Mouse (Mus musculus) small intestine, adult 2 months (tissue): Measurements from ENCODE around the gene Rgcc. TPM values are rescaled to one million over a fixed set of nuclear protein-coding genes. Genes with fewer than 3 reads are reported as not detected.

Source experiments
- H3K27ac ChIP-seq: fragments of 200-500 bp; 2 replicates; pipeline ENCODE4 v1.5.1; 2012; ENCODE audit warnings: low read depth, low read length, control low read depth, inconsistent platforms; ENCODE audit not compliant: insufficient read depth
- H3K27me3 ChIP-seq: fragments of 200-500 bp; 2 replicates; pipeline ENCODE4 v1.6.1; 2012; ENCODE audit warnings: mild to moderate bottlenecking, moderate library complexity, low read length, inconsistent platforms; ENCODE audit not compliant: control insufficient read depth, insufficient read depth
- H3K36me3 ChIP-seq: fragments of 200-500 bp; 2 replicates; pipeline ENCODE4 v1.6.1; 2012; ENCODE audit warnings: mild to moderate bottlenecking, low read length, control low read depth, inconsistent platforms; ENCODE audit not compliant: control insufficient read depth, insufficient read depth
- H3K4me1 ChIP-seq: fragments of 200-500 bp; 2 replicates; pipeline ENCODE4 v1.6.1; 2012; ENCODE audit warnings: low read length, inconsistent platforms, mixed read lengths; ENCODE audit not compliant: control insufficient read depth, insufficient read depth, insufficient read length
- H3K4me3 ChIP-seq: fragments of 200-500 bp; 2 replicates; pipeline ENCODE4 v1.5.1; 2012; ENCODE audit warnings: low read depth, mild to moderate bottlenecking, control low read depth, inconsistent platforms, low read length, moderate library complexity
- CTCF ChIP-seq: fragments of 200-500 bp; IDR thresholded peaks from 2 replicates; pipeline ENCODE4 v1.5.1; 2012; ENCODE audit warnings: low read depth, mild to moderate bottlenecking, control low read depth, inconsistent platforms, low read length, moderate library complexity, mixed read lengths; ENCODE audit not compliant: insufficient replicate concordance, insufficient read length; ENCODE audit errors: extremely low read depth
- POLR2A ChIP-seq: fragments of 200-500 bp; IDR thresholded peaks from 2 replicates; pipeline ENCODE4 v1.6.1; 2012; ENCODE audit warnings: low read depth, mild to moderate bottlenecking, control low read depth, inconsistent platforms, low read length, moderate library complexity
- WGBS: fragments of 180-500 bp; shearing (Covaris S2); methylation state at CpG from one replicate; pipeline ENCODE4 v1.1.7; 2018; 5-methylcytosine and 5-hydroxymethylcytosine counted together
- polyA plus RNA-seq: library from polyadenylated mRNA; depleted of rRNA; stranded (reverse); fragments of >200 nt; gene quantifications from 2 replicates; pipeline ENCODE4 v1.2.3, GENCODE M21; 2012

Gene Rgcc
- polyA plus RNA-seq, 1 experiment: 42.1 TPM

GRCm38 (mm10) chr14:79294051-79294814 lies 7.2 kb downstream of the Rgcc start:
- no peaks in the 10 kb centered on the region; the same call in 1 of the 2 replicates for H3K36me3 ChIP-seq
- H3K4me1 ChIP-seq: peaks cover 3% of the 10 kb centered on the region; the same call in 1 of the 2 replicates
- WGBS: 78% methylated on average over 8 of the region's 8 CpGs

GRCm38 (mm10) chr14:79293119-79293780 lies 8.2 kb downstream of the Rgcc start:
- no peak for TF ChIP-seq CTCF
- H3K4me1 ChIP-seq: peaks cover 3% of the 10 kb centered on the region; the same call in 1 of the 2 replicates
- H3K4me3 ChIP-seq: no peak overlapping the region
- WGBS: 61% methylated on average over 14 of the region's 16 CpGs
- no peak overlapping the region for H3K27ac ChIP-seq
- H3K27me3 ChIP-seq: no peaks in the 10 kb centered on the region
- H3K36me3 ChIP-seq: no peaks in the 10 kb centered on the region; the same call in 1 of the 2 replicates

More at GRCm38 (mm10) chr14:79294051-79294814, 7.2 kb downstream of the Rgcc start:
- Histone ChIP-seq H3K27me3 (no peaks in the 10 kb centered on the region), H3K27ac (no peak overlapping the region), H3K4me3 (no peak overlapping the region)
- TF ChIP-seq CTCF (no peak), POLR2A (no peak)

- 97% methylated on average over 4 of the region's 4 CpGs for WGBS
- no peak overlapping the region for H3K27ac ChIP-seq
- no peak overlapping the region for H3K4me3 ChIP-seq
- H3K36me3 ChIP-seq: no peaks in the 10 kb centered on the region; the same call in 1 of the 2 replicates
- no peak for TF ChIP-seq CTCF
- TF ChIP-seq POLR2A: no peak
- H3K27me3 ChIP-seq: no peaks in the 10 kb centered on the region
- H3K4me1 ChIP-seq: peaks cover 3% of the 10 kb centered on the region; the same call in 1 of the 2 replicates
Observed at GRCm38 (mm10) chr14:79291629-79292028, 9.8 kb downstream of the Rgcc start.

GRCm38 (mm10) chr14:79290683-79291425 lies 10.6 kb downstream of the Rgcc start:
- no peaks in the 10 kb centered on the region for H3K27me3 ChIP-seq
- no peak overlapping the region for H3K4me3 ChIP-seq
- H3K4me1 ChIP-seq: peaks cover 3% of the 10 kb centered on the region; the same call in 1 of the 2 replicates
- WGBS: 77% methylated on average over 15 of the region's 15 CpGs
- no peak overlapping the region for H3K27ac ChIP-seq
- H3K36me3 ChIP-seq: no peaks in the 10 kb centered on the region; the same call in 1 of the 2 replicates
- TF ChIP-seq POLR2A (no peak), CTCF (no peak)

GRCm38 (mm10) chr14:79289909-79290308 lies 11.5 kb downstream of the Rgcc start:
- Histone ChIP-seq H3K4me1 (peaks cover 3% of the 10 kb centered on the region; the same call in 1 of the 2 replicates), H3K27ac (no peak overlapping the region), H3K36me3 (no peaks in the 10 kb centered on the region; the same call in 1 of the 2 replicates), H3K4me3 (no peak overlapping the region), H3K27me3 (no peaks in the 10 kb centered on the region)
- TF ChIP-seq POLR2A: no peak
- TF ChIP-seq CTCF: no peak
- WGBS: 48% methylated on average over 9 of the region's 9 CpGs

- TF ChIP-seq POLR2A (no peak), CTCF (peak; percentile 54; the same call in 1 of the 2 replicates)
- Histone ChIP-seq H3K27ac (no peak overlapping the region), H3K4me3 (no peak overlapping the region), H3K36me3 (no peaks in the 10 kb centered on the region; the same call in 1 of the 2 replicates), H3K27me3 (no peaks in the 10 kb centered on the region), H3K4me1 (peaks cover 3% of the 10 kb centered on the region; the same call in 1 of the 2 replicates)
- 76% methylated on average over 3 of the region's 3 CpGs for WGBS
Observed at GRCm38 (mm10) chr14:79288280-79288679, 13.2 kb downstream of the Rgcc start.
